Mouse (Mus musculus) spleen, adult 12 weeks (tissue): ENCODE data around the gene Extl2.

Source experiments
- DNase-seq: peaks from one replicate; pipeline ENCODE4 v3.0.0; 2022; ENCODE audit warnings: low spot score

Gene Extl2

GRCm38 (mm10) chr3:116009622-116010344, 2.5 kb downstream of the Extl2 start:
- DNase-seq: no peak

- no peak for DNase-seq
Measured at GRCm38 (mm10) chr3:116014901-116015300, 7.6 kb downstream of the Extl2 start.

- DNase-seq: no peak
Measured at GRCm38 (mm10) chr3:116016116-116016515, 8.9 kb downstream of the Extl2 start.

DNA sequence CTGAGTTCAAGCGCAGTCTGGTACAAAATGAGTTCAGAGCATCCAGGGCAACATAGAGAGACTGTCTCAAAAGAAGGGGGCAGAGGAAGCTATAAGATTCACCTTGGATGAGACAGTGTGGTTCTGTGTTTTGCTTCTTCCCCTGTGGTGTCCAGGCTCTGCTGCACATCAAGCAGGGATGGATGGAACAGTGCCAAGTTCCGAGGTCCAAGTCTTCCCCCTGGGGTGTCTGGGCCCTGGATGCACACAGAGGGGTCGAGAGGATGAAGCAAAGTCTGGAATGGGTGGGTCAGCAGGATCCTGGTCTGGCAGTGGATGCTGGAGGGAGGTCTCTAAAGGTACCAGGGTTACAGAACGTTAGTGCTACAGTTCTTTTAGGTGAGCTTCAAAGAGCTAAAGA, 11.3 kb downstream of the Extl2 start:
- DNase-seq: no peak

DNA sequence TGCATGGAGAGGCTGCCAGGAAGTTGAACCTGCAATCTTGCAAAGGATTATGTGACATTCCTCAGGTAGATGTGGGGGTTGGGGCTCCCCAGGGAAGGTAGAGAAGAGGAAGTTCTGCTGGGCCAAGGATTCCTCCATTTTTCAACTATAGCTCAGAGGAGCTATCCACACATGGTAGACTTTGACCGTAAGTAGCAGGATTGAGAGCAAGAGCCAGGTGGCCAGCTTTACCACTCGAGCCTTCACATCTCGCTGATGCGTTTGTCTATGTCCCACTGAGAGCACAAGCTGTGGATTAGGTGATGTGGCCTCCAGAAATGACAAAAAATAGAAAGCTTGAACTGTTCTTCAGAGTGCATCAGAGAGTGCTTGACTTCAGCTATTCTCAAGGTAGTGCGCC, 11.9 kb downstream of the Extl2 start:
- no peak for DNase-seq

- no peak for DNase-seq
Measured at GRCm38 (mm10) chr3:116024236-116024635, 17.0 kb downstream of the Extl2 start.

DNA sequence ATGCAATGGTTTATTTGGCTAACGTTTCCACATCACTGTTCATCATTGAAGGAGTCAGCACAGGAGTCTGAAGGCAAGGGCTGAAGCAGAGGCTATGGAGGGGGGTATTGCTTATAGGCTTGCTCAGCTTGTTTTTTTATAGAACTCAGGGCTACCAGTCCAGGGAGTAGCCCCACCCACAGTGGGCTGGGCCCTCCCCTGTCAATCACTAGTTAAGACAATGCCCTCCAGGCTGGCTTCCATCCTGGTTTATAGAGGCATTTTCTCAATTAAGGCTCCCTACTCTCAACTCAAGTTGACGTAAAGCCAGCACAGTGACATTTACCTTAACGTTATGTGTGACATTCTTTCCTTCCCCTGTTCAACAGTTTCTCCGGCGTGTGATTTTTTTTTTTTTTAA, 17.4 kb downstream of the Extl2 start:
- DNase-seq: no peak

DNA sequence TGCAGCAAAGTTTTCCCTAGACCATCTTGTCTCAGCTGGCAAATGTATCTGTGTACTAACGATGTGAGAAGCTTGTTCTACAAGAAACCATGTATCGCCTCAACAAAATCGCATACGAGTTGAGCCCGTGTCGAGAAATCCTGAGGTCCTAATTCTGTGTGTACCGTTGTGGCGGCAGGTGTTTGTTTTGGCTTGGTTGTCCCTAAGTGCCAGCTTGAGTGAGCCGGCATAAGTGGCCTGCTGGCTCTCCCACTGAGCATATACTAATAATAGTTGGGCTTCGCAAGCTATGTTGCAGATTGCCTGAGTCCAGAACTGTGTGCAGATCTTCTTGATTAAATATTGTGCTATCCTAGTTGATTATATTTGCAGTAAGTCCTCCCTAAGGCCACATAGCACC, 18.4 kb downstream of the Extl2 start:
- no peak for DNase-seq

DNA sequence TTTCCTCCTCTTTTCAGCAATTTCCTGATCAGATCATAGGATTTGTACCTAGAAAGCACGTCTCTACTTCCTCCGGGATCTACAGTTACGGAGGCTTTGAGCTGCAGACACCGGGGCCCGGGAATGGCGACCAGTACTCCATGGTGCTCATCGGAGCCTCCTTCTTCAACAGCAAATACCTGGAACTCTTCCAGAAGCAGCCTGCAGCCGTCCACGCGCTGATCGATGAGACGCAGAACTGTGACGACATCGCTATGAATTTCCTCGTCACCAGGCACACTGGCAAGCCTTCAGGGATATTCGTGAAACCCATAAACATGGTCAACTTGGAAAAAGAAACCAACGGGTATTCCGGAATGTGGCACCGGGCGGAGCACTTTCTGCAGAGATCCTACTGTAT, 19.7 kb downstream of the Extl2 start:
- DNase-seq: no peak

DNA sequence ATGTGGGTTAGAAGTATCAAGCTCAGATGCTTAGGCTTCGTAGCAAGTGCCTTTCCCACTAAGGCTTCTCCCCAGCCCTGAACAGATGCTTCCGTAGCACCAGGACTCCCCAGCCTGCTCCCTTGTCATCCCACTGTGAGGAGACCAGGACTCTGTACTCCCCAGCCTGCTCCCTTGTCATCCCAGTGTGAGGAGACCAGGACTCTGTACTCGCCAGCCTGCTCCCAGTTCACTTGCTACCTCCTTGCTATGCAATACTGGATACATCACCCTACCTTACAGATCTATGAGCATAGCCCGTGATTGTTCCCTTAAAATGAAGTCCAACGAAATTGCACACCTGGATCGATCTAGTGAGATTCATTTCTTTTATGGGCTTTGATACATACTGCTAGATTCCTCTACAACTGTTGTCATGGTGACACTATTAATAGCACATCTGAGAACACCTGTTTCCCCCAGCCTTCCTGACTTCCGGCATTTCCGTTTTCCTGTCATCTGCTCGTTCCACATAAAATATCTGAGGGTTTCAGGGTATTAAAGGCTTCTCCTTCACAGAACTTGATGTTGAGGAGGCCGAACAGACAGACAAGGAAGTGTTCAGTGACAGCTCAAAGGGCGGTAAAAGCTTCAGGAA, 23.0 kb downstream of the Extl2 start:
- DNase-seq: no peak

DNA sequence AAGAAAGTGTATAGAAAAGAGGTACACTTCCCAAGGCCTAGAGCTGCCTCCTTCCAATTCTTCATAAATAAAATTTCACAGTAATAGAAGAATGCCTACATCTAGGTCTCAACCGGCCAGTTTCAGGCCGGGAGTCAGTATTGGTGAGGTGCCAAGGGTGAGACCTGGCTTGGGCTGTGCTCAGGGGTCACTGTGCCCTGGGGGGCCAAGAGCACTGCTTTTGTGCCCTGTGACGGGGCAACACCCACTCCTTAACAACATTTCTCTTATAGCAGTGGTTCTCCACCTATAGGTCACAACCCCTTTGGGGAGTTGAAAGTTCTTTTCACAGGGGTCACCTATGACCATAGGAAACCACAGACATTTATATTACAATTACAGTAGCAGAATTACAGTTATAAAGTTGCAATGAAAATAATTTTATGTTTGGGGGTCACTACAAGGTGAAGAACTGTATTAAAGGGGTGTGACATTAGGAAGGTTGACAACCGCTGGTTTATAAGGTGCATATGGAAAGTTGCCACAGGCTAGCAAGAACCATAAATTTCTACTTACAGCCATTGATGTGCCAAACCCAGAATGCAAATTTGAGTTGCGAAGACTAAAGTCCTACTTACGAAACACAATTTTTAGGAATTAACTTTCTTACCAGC, 26.1 kb downstream of the Extl2 start:
- DNase-seq: no peak

- no peak for DNase-seq
Measured at GRCm38 (mm10) chr3:116033871-116034222, 26.6 kb downstream of the Extl2 start.

GRCm38 (mm10) chr3:116040776-116041175, 33.5 kb downstream of the Extl2 start:
- no peak for DNase-seq

DNA sequence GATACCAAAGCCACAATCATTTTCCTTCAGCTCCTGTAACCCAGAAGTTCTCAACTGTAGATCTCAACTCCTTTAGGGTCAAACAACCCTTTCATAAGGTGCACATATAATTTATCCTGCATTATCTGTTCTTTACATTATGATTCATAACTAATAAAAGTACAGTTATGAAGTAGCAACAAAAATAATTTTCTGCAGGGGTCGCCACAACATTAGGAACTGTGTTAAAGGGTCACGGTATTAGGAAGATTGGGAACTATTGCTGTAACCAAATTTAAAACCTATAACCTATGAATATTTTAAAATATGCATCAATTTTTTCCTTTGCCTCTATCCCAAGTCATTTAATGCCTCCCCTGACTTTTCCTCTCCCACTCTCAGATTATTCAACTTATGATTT, 38.7 kb downstream of the Extl2 start:
- no peak for DNase-seq

- no peak for DNase-seq
Measured at GRCm38 (mm10) chr3:116047034-116047433, 39.8 kb downstream of the Extl2 start.

DNA sequence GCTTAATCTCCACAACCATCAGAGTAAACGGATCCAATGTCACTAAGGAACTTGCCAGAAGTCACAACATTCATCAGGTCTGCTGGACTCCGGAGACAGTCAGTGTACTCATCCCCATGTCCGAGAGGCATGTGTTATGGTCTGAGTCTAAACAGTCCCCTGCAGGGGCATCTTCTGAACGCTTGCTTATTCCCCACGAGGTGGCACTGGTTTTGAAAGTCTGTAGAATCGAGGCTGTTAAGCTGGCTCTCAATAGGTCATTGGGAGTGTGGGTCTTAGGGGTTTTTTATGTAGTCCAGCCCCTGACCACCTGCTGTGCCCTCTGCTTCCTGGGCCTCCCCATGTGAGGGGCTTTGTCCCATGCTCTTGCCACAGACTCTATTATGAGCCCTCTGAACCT, 49.8 kb downstream of the Extl2 start:
- DNase-seq: no peak

DNA sequence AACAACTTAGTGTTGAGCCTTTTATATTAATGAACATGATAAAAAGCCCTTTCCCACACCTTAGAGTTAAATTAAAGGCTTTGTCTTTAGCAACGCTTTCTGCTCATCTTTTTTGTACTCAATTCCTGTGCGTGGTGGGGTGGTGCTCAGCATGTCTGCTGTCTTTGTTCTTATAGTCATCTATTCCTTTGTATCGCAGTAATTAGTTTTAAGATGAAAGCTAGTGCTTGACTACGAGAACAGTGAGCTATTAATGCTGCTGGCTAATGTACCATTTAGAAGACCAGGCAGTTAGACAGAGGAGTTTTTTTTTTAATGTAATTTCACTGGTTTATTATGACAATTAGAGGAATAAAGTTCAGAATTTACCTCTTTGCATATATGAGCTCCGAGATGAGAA, 53.1 kb downstream of the Extl2 start:
- no peak for DNase-seq

- no peak for DNase-seq
Measured at GRCm38 (mm10) chr3:116062141-116062540, 54.9 kb downstream of the Extl2 start.

DNA sequence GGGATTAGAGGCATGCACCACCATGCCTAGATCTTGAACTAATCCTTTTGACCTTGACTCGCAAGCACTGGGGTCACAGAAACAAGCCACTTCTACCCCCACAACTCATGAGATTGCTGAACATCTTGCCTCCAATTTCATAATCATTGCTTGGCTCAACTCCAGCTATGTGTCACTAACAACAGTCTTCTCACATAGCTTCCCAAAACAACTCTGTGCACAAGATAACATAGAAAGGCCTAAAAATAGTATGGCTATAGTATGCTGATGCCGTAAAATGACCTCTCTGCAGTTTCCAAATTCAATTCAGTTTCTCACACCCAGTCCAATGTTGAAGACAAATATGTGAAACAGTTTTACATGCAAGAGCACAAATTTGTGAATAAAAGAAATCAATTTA, 65.3 kb downstream of the Extl2 start:
- DNase-seq: no peak

DNA sequence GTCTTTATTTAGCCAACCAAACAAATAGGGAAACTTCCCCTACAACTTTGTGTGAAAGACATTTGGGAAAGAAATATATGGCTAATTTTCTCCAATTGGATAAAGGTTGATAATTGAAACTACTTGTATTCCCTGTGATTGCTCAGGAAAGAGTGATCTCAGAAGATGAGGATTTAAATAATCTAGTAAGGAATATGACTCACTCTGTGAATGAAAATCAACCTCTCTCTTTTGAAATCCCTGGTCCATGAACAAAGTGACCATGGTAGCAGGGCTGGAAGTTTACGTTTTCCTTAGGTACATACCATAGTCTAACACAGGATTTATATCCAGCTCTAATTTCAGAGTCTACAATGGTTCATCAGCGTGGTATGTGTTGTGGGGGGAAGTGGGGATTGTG, 69.5 kb downstream of the Extl2 start:
- no peak for DNase-seq

- DNase-seq: no peak
Measured at GRCm38 (mm10) chr3:116078490-116078889, 71.2 kb downstream of the Extl2 start.
